Mouse (Mus musculus): Measurements from ENCODE around the gene Hvcn1.

The Hvcn1 gene

GRCm38 (mm10) chr5:122288147-122288811 lies 81.7 kb downstream of the Hvcn1 start:
- POLR2A ChIA-PET: interaction anchor here in 3 of 4 experiments (0.6 to 5.8 kb wide), 14 partner anchors 7 to 524 kb away, joined by 3 to 65 read pairs (median 5); partner anchors contain the start of gene Tctn1 (in 1 of the 3)

GRCm38 (mm10) chr5:122291149-122291548 lies 84.5 kb downstream of the Hvcn1 start:
- ChIA-PET POLR2A (interaction anchor here in 3 of 4 experiments (0.5 to 8.2 kb wide), 23 partner anchors 9 to 857 kb away, joined by 3 to 89 read pairs (median 6); no protein-coding TSS in a partner anchor), CTCF (interaction anchor here in 3 of 4 experiments (0.5 to 1.7 kb wide), 10 partner anchors 10 to 103 kb away, joined by 3 to 13 read pairs (median 3); partner anchors contain the start of gene Tctn1 (in 2 of the 3))

More at GRCm38 (mm10) chr5:122288147-122288811, 81.7 kb downstream of the Hvcn1 start:
- CTCF ChIA-PET: interaction anchor here in 1 of 4 experiments (1.0 kb wide), 1 partner anchor 30 kb away, joined by 3 read pairs; no protein-coding TSS in a partner anchor

All from embryonic stem cell, embryonic (primary cell).